12 mouse cellular contexts compared by ENCODE assay signal in genomic region chr4:127377344-127377743, GRCm38 (mm10). TPM values are rescaled to one million over a fixed set of nuclear protein-coding genes. Genes with fewer than 3 reads are reported as not detected.
A peak's percentile ranks its signal among the peaks of the same experiment; 100 is the strongest.
DNase-seq lines count a peak whose midpoint lies in the region; ATAC-seq and TF ChIP-seq lines count a peak whose summit lies in the region.
"Had no signal": no experiment of that assay in that cellular context is flagged by ENCODE, and none has a peak within 500 bp of the region (broad histone marks: within the 10 kb centered on the region; RNA-seq: fewer than 3 reads in every experiment).

No protein-coding gene starts in this region.

- H3K9me3 ChIP-seq in limb, embryonic 11.5 days (ENCODE audit: control insufficient read depth, low read length) = no peaks in the 10 kb centered on the region
- no peaks in the 10 kb centered on the region for H3K9me3 ChIP-seq in limb, embryonic 10.5 days (replicated peaks)
- H3K9me3 ChIP-seq: embryonic facial prominence, embryonic 15.5 days; limb, embryonic 15.5 days; midbrain, embryonic 15.5 days had no signal

- 32% methylated on average over 4 of the region's 4 CpGs for WGBS in limb, embryonic 11.5 days
- WGBS in limb, embryonic 10.5 days = 35% methylated on average over 4 of the region's 4 CpGs

- no peak overlapping the region for H3K4me2 ChIP-seq in limb, embryonic 11.5 days (ENCODE audit: low read depth, severe bottlenecking)
- H3K4me2 ChIP-seq: embryonic facial prominence, embryonic 15.5 days; limb, embryonic 15.5 days; midbrain, embryonic 15.5 days had no signal

- TF ChIP-seq POLR2A in testis, adult 2 months (IDR thresholded peaks at IDR 0.05; ENCODE audit: control insufficient read depth, low read depth, low read length) = no peak

- DNase-seq in adrenal gland, adult (ENCODE audit: inconsistent age in 2 of 2, low spot score in 1 of 2) = peak; percentile 17 to 58
- no peak for DNase-seq in adrenal gland, adult 2 months
- DNase-seq in limb, embryonic 11.5 days (ENCODE audit: low spot score) = peak; percentile 50
- no peak for DNase-seq in limb, embryonic 10.5 days (ENCODE audit: low spot score)
- peak; percentile 60 for DNase-seq in R1 (ENCODE audit: low read depth, low spot score)
- DNase-seq in heart, postnatal 4 days = no peak

- no peaks in the 10 kb centered on the region for H3K27me3 ChIP-seq in limb, embryonic 11.5 days (ENCODE audit: control insufficient read depth, insufficient read depth, low read length)
- H3K27me3 ChIP-seq in limb, embryonic 10.5 days (ENCODE audit: low read depth, poor library complexity, severe bottlenecking) = no peaks in the 10 kb centered on the region
- no peaks in the 10 kb centered on the region for H3K27me3 ChIP-seq in testis, adult 2 months (ENCODE audit: control insufficient read depth, insufficient read depth, low read length)
- H3K27me3 ChIP-seq: embryonic facial prominence, embryonic 15.5 days; limb, embryonic 15.5 days; midbrain, embryonic 15.5 days had no signal

- H3K9ac ChIP-seq in limb, embryonic 11.5 days (ENCODE audit: low read length) = no peak overlapping the region
- H3K9ac ChIP-seq: embryonic facial prominence, embryonic 15.5 days; limb, embryonic 15.5 days; midbrain, embryonic 15.5 days had no signal

- H3K4me1 ChIP-seq in limb, embryonic 11.5 days (ENCODE audit: control insufficient read depth, insufficient read depth, low read length) = no peaks in the 10 kb centered on the region
- H3K4me1 ChIP-seq in limb, embryonic 10.5 days = no peaks in the 10 kb centered on the region
- no peaks in the 10 kb centered on the region for H3K4me1 ChIP-seq in testis, adult 2 months (ENCODE audit: control insufficient read depth, insufficient read depth, low read length)
- H3K4me1 ChIP-seq: embryonic facial prominence, embryonic 15.5 days; limb, embryonic 15.5 days had no signal

- peak; percentile 90; the same call in 1 of the 2 replicates for TF ChIP-seq CTCF in testis, adult 2 months (IDR thresholded peaks at IDR 0.05; ENCODE audit: control insufficient read depth, insufficient read depth, insufficient replicate concordance, low read depth, low read length)

- no peak overlapping the region for H3K27ac ChIP-seq in limb, embryonic 11.5 days (replicated peaks; ENCODE audit: low read depth, low read length)
- no peak overlapping the region for H3K27ac ChIP-seq in limb, embryonic 10.5 days
- H3K27ac ChIP-seq in testis, adult 2 months (ENCODE audit: control insufficient read depth, insufficient read depth, low read depth, low read length) = no peak overlapping the region
- H3K27ac ChIP-seq: embryonic facial prominence, embryonic 15.5 days; limb, embryonic 15.5 days; midbrain, embryonic 15.5 days had no signal

- H3K36me3 ChIP-seq in limb, embryonic 11.5 days (ENCODE audit: control insufficient read depth, insufficient read depth, low read length) = no peaks in the 10 kb centered on the region
- H3K36me3 ChIP-seq in limb, embryonic 10.5 days = no peaks in the 10 kb centered on the region
- H3K36me3 ChIP-seq in testis, adult 2 months (ENCODE audit: control insufficient read depth, insufficient read depth, low read length) = no peaks in the 10 kb centered on the region
- H3K36me3 ChIP-seq: embryonic facial prominence, embryonic 15.5 days; limb, embryonic 15.5 days; midbrain, embryonic 15.5 days had no signal

- no peak for ATAC-seq in limb, embryonic 11.5 days (ENCODE audit: insufficient number of reproducible peaks, low FRiP score, low TSS enrichment, low read depth)
- ATAC-seq in inflammation-experienced regulatory T-cells, adult 6 months = no peak
- ATAC-seq: midbrain, embryonic 15.5 days had no signal

- no peak overlapping the region for H3K4me3 ChIP-seq in limb, embryonic 11.5 days (ENCODE audit: low read depth, low read length)
- no peak overlapping the region for H3K4me3 ChIP-seq in limb, embryonic 10.5 days
- H3K4me3 ChIP-seq in testis, adult 2 months (ENCODE audit: control insufficient read depth, low read depth, low read length) = no peak overlapping the region
- H3K4me3 ChIP-seq: embryonic facial prominence, embryonic 15.5 days; limb, embryonic 15.5 days; midbrain, embryonic 15.5 days had no signal

RNA-seq across cellular contexts. Expression of gene Gjb5, which starts 19.4 kb away (rescaled TPM):
- total RNA-seq in adrenal gland, adult 2 months (2021) = under 1 TPM; 0.17 to 0.73 TPM
- polyA plus RNA-seq in adrenal gland, adult 2 months (2012; rRNA removed) = 0.27 and 0.34 TPM in 2 replicates
- polyA plus RNA-seq in limb, embryonic 11.5 days (2014; fragmentation: Nextera tagmentation; extraction: Ambion mirVana) = 0.82 and 0.88 TPM in 2 replicates
- polyA plus RNA-seq in limb, embryonic 10.5 days (2016; fragmentation: Nextera tagmentation; extraction: Ambion mirVana) = 1.6 and 1.7 TPM in 2 replicates
- polyA plus RNA-seq in testis, adult 2 months (2012; rRNA removed) = 0.11 TPM in 1 of 2 replicates, not detected in the other
- total RNA-seq in heart, postnatal 4 days (2021) = under 1 TPM; 0.50 to 0.54 TPM
- polyA plus RNA-seq in inflammation-experienced regulatory T-cells, adult 6 months (2017; shearing (Covaris generic)) = not detected

RNA-seq across cellular contexts. Expression of gene Gjb4, which starts 23.5 kb away (rescaled TPM):
- not detected for total RNA-seq in adrenal gland, adult 2 months (2021)
- polyA plus RNA-seq in adrenal gland, adult 2 months (2012; rRNA removed) = 0.11 TPM in 1 of 2 replicates, not detected in the other
- 0.13 TPM in 1 of 2 replicates, not detected in the other for polyA plus RNA-seq in limb, embryonic 11.5 days (2014; fragmentation: Nextera tagmentation; extraction: Ambion mirVana)
- polyA plus RNA-seq in limb, embryonic 10.5 days (2016; fragmentation: Nextera tagmentation; extraction: Ambion mirVana) = not detected in 2 replicates
- not detected in 2 replicates for polyA plus RNA-seq in testis, adult 2 months (2012; rRNA removed)
- not detected for total RNA-seq in heart, postnatal 4 days (2021)
- polyA plus RNA-seq in inflammation-experienced regulatory T-cells, adult 6 months (2017; shearing (Covaris generic)) = not detected
- total RNA-seq: heart, adult 18-20 months had no signal

RNA-seq across cellular contexts. Expression of gene Gjb3, which starts 46.7 kb away (rescaled TPM):
- total RNA-seq in adrenal gland, adult 2 months (2021) = under 1 TPM in 1 of 2 experiments, not detected in 1; 0.24 TPM
- 0.08 TPM in 1 of 2 replicates, not detected in the other for polyA plus RNA-seq in adrenal gland, adult 2 months (2012; rRNA removed)
- polyA plus RNA-seq in limb, embryonic 11.5 days (2014; fragmentation: Nextera tagmentation; extraction: Ambion mirVana) = 5.3 and 6.2 TPM in 2 replicates
- polyA plus RNA-seq in limb, embryonic 10.5 days (2016; fragmentation: Nextera tagmentation; extraction: Ambion mirVana) = 7.8 and 11.4 TPM in 2 replicates
- 3.2 and 3.6 TPM in 2 replicates for polyA plus RNA-seq in testis, adult 2 months (2012; rRNA removed)
- total RNA-seq in heart, postnatal 4 days (2021) = under 1 TPM in 1 of 2 experiments, not detected in 1; 0.43 TPM
- polyA plus RNA-seq in inflammation-experienced regulatory T-cells, adult 6 months (2017; shearing (Covaris generic)) = under 1 TPM in 1 of 3 experiments, not detected in 2; 0.20 TPM
- polyA plus RNA-seq: midbrain, embryonic 15.5 days had no signal

Comparison
In these comparisons a context has a peak if more than half of its experiments do, and no peak if none do; other contexts are left out.
1. DNase-seq: peak in adrenal gland, adult (2 of 2), limb, embryonic 11.5 days (single experiment) and R1 (single experiment); none in adrenal gland, adult 2 months (single experiment), limb, embryonic 10.5 days (single experiment) and heart, postnatal 4 days (single experiment).